Mouse (Mus musculus): ENCODE measurements at regions not wholly inside any gene's neighbourhood (a gene's known extent, or its start where the extent isn't known, plus 50 kb on each side); places are given as distances from the start of the nearest gene placed in this dataset.
A peak's percentile ranks its signal among the peaks of the same experiment; 100 is the strongest.

DNA sequence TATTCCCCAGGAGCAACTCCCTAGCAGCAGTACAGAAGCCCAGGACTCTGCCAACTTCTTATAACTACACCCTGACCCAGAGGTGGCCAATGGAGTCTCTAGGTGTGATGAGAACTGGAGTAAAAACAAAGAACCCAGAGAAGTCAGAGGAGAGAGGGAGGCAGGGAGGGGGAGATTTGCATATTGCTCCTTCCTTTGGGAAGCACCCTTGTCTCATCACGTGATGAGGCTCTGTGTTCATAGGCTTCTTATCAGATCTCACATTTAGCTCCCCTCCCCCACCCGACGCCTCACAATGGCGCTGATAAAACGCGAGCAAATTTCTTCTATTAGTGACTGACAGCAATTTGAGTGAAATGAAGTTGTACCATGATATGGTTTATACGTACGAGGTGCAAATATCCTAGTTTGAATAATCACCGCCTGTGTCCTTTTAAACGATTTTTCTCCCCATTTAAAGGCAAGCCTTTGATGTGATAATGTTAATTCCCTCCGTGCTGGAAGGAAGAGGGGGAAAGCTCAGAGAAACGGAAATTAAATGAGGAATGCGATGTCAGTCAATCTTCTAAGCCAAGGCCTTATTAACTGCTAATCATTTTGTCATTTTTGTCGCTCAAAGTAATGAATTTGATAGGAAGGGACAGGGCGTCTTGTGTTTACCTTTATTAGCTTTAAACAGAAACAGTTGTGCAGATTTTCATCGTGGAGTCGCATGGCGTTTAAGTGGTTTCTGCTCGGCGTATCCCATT, 273.3 kb downstream of the Irx1 start:
- Histone ChIP-seq H3K36me3 (ENCODE audit: insufficient read depth, low read length) (no peaks in the 10 kb centered on the region), H3K4me2 (replicated peaks; ENCODE audit: low read depth, low read length) (no peak overlapping the region), H3K4me1 (ENCODE audit: insufficient read depth, low read depth, low read length) (no peaks in the 10 kb centered on the region), H3K9me3 (ENCODE audit: low read length) (no peaks in the 10 kb centered on the region), H3K27me3 (replicated peaks; ENCODE audit: insufficient read depth, low read length) (no peaks in the 10 kb centered on the region), H3K9ac (replicated peaks; ENCODE audit: low read depth) (no peak overlapping the region), H3K27ac (ENCODE audit: low read length) (no peak overlapping the region), H3K4me3 (ENCODE audit: low read depth, low read length) (no peak overlapping the region)
- ATAC-seq (no peak), DNase-seq (ENCODE audit: low spot score) (no peak)
- TF ChIP-seq EP300 (IDR thresholded peaks at IDR 0.05) = no peak
- no peak for TF ChIP-seq CTCF (IDR thresholded peaks at IDR 0.05)
- WGBS = 28% methylated on average over 20 of the region's 20 CpGs

DNA sequence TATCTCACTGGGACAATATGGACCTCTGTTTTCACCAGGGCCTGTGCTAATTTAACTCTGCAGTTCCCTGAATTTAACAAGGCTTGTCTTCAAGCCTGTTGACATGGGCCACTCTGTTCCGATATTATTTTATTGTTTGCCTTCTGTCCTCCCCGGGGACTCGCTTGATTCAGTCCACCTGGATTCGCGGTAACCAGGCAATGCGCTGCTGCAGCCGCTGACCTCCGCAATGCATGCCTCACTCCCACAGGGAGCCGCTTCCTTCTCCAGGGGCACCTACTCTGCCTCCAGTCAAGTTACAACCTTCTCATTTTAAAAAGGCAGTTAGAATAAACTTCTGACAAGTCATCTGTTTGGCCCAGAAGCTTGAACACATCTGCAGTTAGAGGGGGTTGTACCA, 274.3 kb downstream of the Irx1 start:
- 46% methylated on average over 9 of the region's 9 CpGs for WGBS
- Histone ChIP-seq H3K4me2 (replicated peaks; ENCODE audit: low read depth, low read length) (no peak overlapping the region), H3K36me3 (ENCODE audit: insufficient read depth, low read length) (no peaks in the 10 kb centered on the region), H3K4me1 (ENCODE audit: insufficient read depth, low read depth, low read length) (no peaks in the 10 kb centered on the region), H3K27me3 (replicated peaks; ENCODE audit: insufficient read depth, low read length) (no peaks in the 10 kb centered on the region), H3K27ac (ENCODE audit: low read length) (no peak overlapping the region), H3K9ac (replicated peaks; ENCODE audit: low read depth) (no peak overlapping the region), H3K4me3 (ENCODE audit: low read depth, low read length) (no peak overlapping the region), H3K9me3 (ENCODE audit: low read length) (no peaks in the 10 kb centered on the region)
- ATAC-seq = no peak
- DNase-seq (ENCODE audit: low spot score) = no peak
- no peak for TF ChIP-seq CTCF (IDR thresholded peaks at IDR 0.05)

DNA sequence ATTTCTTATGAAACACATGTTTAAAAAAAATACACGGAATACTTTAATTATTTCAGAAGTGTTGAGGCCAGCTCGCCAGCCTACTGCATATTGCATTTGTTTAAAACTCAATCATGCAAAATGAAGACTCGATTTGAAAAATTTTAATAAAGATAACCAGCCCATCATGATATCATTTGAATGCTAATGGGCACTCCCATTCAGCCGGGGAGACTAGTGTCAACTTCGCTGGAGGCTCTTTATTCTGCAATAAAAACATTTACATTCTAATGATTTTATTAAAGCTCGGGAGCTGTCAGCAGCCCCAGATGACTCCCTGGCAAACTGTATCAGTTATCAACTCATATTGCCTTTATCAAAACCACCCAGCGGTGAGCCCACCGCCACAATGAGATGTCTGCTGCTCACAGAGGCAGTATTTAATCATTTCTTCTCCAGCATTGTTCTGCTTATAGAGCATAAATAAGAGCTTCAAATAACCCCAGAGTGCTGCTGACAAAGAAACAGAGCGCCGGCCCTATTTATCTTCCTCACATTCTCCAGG, 287.4 kb downstream of the Irx1 start:
- WGBS = 83% methylated on average over 10 of the region's 10 CpGs
- no peak overlapping the region for H3K4me3 ChIP-seq (ENCODE audit: low read depth, low read length)

DNA sequence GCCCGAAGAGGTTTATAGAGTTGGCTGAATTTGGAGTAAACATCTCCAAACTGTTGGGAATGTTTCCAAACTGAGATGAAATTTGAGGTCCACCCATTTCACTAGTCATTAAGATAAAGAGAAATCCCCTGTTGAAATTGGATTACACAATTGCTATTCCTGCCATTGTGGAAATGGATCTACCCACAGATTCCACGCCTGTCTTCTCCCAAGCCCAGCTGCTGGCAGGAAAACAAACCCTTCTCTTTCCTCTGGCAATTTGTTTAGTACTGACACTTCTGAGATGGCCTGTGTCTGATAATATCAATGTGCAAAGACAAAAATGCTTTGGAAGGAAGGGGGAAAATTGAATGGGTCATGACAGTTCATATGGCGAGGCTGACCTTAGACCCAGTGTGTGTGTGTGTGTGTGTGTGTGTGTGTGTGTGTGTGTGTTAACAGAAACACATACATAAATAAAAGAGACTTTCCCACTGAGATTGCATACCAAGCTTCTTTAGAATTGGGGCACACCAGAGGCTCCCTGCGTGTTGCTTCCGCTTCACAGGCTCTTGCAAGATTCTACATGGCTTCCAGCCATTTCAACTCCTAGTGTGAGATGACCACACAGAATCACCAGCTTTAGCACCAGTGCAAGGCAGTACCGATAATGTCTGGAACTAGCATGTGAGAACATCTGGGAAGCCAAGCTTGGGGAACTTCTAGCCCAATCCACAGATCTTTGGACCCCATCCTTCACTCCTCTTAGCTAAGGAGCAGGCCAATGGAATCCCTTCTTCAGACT, 293.4 kb downstream of the Irx1 start:
- H3K9ac ChIP-seq (replicated peaks; ENCODE audit: low read depth) = no peak overlapping the region
- no peak overlapping the region for H3K27ac ChIP-seq (ENCODE audit: low read length)
- H3K4me2 ChIP-seq (replicated peaks; ENCODE audit: low read depth, low read length) = no peak overlapping the region
- peak; percentile 78 for ATAC-seq
- H3K4me3 ChIP-seq (ENCODE audit: low read depth, low read length) = no peak overlapping the region
- no peaks in the 10 kb centered on the region for H3K27me3 ChIP-seq (replicated peaks; ENCODE audit: insufficient read depth, low read length)
- no peak for TF ChIP-seq EP300 (IDR thresholded peaks at IDR 0.05)
- no peak for TF ChIP-seq CTCF (IDR thresholded peaks at IDR 0.05)
- DNase-seq (ENCODE audit: low spot score) = peak; percentile 81
- H3K4me1 ChIP-seq (ENCODE audit: insufficient read depth, low read depth, low read length) = no peaks in the 10 kb centered on the region
- no peaks in the 10 kb centered on the region for H3K36me3 ChIP-seq (ENCODE audit: insufficient read depth, low read length)
- WGBS = 53% methylated on average over 6 of the region's 6 CpGs
- no peaks in the 10 kb centered on the region for H3K9me3 ChIP-seq (ENCODE audit: low read length)

More for the DNA sequence above, 287.4 kb downstream of the Irx1 start:
- Histone ChIP-seq H3K27ac (ENCODE audit: low read length) (no peak overlapping the region), H3K9me3 (ENCODE audit: low read length) (no peaks in the 10 kb centered on the region), H3K36me3 (ENCODE audit: insufficient read depth, low read length) (no peaks in the 10 kb centered on the region), H3K27me3 (replicated peaks; ENCODE audit: insufficient read depth, low read length) (no peaks in the 10 kb centered on the region), H3K4me1 (ENCODE audit: insufficient read depth, low read depth, low read length) (no peaks in the 10 kb centered on the region), H3K9ac (replicated peaks; ENCODE audit: low read depth) (no peak overlapping the region), H3K4me2 (replicated peaks; ENCODE audit: low read depth, low read length) (no peak overlapping the region)
- TF ChIP-seq EP300 (IDR thresholded peaks at IDR 0.05) = no peak
- no peak for TF ChIP-seq CTCF (IDR thresholded peaks at IDR 0.05)
- ATAC-seq (no peak), DNase-seq (ENCODE audit: low spot score) (no peak)

DNA sequence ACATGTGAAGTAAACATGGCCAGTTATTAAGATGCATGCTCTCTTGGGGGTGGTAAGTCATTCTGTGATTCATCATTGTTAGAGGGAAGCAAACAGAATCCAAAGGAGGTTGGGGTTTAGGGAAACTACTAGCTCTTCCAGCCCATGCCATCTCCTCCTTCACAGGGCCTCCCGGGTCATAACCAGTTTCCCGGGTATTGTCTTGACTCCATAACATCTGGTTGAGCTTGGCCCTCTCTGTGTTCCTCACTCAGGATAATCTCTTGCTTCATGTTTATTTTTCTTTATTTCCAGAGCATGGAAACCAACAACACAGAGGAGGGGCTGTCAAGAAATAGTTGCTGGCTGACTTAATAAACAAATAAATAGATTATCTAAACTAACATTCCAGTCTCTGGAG, 295.3 kb downstream of the Irx1 start:
- Histone ChIP-seq H3K4me1 (ENCODE audit: insufficient read depth, low read depth, low read length) (no peaks in the 10 kb centered on the region), H3K4me2 (replicated peaks; ENCODE audit: low read depth, low read length) (no peak overlapping the region), H3K9me3 (ENCODE audit: low read length) (no peaks in the 10 kb centered on the region), H3K27me3 (replicated peaks; ENCODE audit: insufficient read depth, low read length) (no peaks in the 10 kb centered on the region), H3K9ac (replicated peaks; ENCODE audit: low read depth) (no peak overlapping the region), H3K27ac (ENCODE audit: low read length) (no peak overlapping the region), H3K36me3 (ENCODE audit: insufficient read depth, low read length) (no peaks in the 10 kb centered on the region), H3K4me3 (ENCODE audit: low read depth, low read length) (no peak overlapping the region)
- 46% methylated on average over 2 of the region's 2 CpGs for WGBS
- ATAC-seq = no peak
- DNase-seq (ENCODE audit: low spot score) = peak; percentile 30
- TF ChIP-seq EP300 (IDR thresholded peaks at IDR 0.05) (no peak), CTCF (IDR thresholded peaks at IDR 0.05) (no peak)

DNA sequence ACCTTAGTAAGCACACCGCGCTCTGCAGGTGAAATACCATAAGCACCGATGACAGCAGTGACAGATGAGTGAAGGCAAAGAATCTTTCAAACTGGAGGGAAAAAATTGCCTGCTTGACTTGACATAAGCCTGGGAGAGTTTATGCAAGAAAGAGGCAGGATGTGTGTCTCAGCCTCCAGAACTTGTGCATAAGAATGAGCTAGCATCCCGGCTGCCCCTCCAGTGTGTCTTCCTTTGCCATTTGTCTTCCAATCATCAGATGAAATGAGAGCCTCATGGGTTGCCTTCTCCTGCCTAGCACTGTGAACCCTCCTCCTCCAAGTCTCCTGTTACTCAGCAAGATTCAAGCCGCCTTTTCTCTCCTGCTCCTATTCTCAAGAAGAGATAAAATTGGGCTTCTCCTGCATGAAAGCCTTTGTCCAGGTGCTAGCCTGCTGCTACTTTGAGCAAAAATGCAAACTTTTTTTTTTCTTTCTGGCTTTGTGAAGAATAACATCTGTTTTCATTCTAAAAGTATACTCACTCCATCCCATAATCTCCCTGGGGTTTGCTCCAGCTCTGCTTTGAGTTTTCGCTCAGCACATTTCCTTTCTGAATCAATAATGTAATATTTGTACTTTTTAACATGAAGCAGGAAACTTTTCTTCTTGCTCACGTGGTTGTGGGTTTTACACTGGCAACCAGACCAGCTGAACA, 298.2 kb downstream of the Irx1 start:
- no peak for ATAC-seq
- no peaks in the 10 kb centered on the region for H3K27me3 ChIP-seq (replicated peaks; ENCODE audit: insufficient read depth, low read length)
- no peak for TF ChIP-seq CTCF (IDR thresholded peaks at IDR 0.05)
- TF ChIP-seq EP300 (IDR thresholded peaks at IDR 0.05) = no peak
- no peaks in the 10 kb centered on the region for H3K4me1 ChIP-seq (ENCODE audit: insufficient read depth, low read depth, low read length)
- no peak overlapping the region for H3K4me3 ChIP-seq (ENCODE audit: low read depth, low read length)
- H3K4me2 ChIP-seq (replicated peaks; ENCODE audit: low read depth, low read length) = no peak overlapping the region
- no peak for DNase-seq (ENCODE audit: low spot score)
- no peaks in the 10 kb centered on the region for H3K36me3 ChIP-seq (ENCODE audit: insufficient read depth, low read length)
- no peak overlapping the region for H3K27ac ChIP-seq (ENCODE audit: low read length)
- H3K9me3 ChIP-seq (ENCODE audit: low read length) = no peaks in the 10 kb centered on the region
- WGBS = 63% methylated on average over 7 of the region's 7 CpGs
- H3K9ac ChIP-seq (replicated peaks; ENCODE audit: low read depth) = no peak overlapping the region
